Mouse (Mus musculus) natural killer cell, adult 2 months (primary cell): ENCODE data around the gene Crb1.
A peak's percentile ranks its signal among the peaks of the same experiment; 100 is the strongest.

ENCODE experiments used
- DNase-seq, 2 experiments: peaks; one replicate each; pipeline ENCODE4 v3.0.0; 2022; ENCODE audit warnings: low spot score in 2 of 2

Crb1 gene

DNA sequence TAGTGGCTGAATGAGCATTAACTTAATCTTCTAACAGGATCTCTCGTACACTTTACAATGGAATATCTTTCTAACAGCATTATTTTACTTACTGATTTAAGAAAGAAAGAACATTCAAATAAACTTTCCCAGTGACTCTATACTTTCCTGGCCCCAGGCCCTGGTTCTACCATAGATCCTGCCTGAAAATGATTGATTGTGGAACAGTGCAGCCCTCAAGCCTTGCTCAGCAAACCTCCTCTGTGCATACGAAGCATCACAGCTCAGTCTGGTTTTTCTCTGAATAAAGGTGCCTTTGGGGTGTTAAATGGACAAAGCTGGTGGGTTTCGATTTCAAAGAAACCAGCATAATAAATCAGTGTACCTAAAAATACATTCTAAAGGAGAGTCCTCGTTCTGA is 153.1 kb downstream of the Crb1 start:
- no peak for DNase-seq

- no peak for DNase-seq
These were observed 161.6 kb downstream of the Crb1 start for GRCm38 (mm10) chr1:139215311-139215710.

DNA sequence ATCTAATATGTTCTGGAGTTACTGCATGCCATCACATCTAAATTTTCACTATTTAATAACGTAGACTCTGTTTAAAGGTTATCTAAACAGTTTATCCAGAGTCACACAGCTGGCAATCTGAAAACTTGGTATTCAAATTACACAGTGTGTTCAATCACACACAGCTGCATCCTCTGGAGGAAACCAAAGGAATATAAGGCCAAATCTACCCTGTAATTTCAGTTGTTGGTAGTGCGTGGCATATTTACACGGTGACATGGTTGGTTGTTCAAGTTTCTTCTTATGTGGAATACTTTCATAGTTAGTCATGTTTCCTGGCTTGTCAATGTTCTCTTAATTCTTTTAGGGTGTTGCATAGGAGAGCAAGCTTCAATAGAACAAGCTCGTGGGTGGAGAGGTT is 166.4 kb downstream of the Crb1 start:
- no peak for DNase-seq

DNA sequence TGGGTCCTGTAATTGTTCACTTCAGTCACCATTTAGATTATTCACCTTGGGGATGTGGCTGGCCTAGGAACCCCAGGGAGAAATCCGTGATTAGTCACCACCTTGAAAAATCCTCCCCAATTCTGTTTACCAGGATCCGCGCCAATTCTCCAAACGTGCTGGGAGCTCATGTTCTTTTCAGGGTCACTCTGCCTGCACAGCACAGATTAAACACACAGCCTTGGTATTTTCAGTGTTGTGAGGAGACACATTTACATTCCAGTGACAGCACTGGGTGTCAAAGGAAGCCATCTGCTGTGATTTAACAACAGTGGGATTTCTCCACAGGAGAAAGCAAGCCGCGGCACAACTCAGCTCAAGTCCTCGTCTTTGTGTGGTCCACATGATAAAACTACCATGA is 167.1 kb downstream of the Crb1 start:
- no peak for DNase-seq

- no peak for DNase-seq
These were observed 170.6 kb downstream of the Crb1 start for GRCm38 (mm10) chr1:139206259-139206658.

DNA sequence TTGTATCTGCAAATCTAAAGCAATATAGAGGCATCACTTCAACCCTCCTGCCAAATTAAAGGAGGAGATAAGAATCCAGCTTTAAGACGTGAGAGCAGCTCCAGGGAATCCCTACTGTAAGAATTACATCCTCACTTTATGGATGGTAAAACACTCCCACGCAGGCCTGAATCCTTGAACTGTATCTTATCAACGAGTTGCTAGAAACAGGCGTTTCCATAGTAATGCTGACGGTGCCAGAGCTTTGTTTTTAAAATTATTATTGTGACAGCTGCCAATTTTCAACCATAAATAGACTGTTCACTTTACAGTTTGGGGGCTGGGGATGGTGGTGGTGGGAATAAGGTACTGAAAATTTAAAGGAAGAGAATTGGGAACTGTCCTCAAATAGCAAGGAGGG is 173.9 kb downstream of the Crb1 start:
- no peak for DNase-seq

DNA sequence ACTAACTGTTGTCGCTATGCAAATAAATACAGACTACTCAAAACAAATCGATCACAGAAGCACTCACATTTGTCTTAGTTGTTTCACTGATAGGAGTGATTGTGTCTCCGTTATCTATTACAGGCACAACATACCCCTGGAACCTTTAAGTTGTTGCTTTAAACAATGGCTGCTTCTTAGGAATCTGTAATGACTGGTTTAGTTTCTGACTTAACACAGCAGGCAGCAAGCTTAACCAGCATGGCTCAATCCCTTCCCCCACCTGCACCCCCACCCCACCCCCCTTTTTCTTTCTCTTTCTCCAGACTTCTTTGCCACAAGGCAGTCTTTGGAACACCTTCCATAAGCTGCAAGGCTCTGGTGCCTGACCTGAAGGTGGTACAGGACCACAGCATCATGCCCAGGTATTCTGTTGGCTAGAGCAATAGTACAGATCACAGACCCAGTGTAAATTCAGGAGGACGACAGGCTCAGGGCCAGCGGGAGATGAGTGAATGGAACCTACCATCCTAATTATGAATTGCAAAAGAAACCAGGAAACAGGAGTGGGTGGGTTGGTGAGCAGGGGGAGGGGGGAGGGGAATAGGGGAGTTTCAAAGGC is 182.4 kb downstream of the Crb1 start:
- no peak for DNase-seq

DNA sequence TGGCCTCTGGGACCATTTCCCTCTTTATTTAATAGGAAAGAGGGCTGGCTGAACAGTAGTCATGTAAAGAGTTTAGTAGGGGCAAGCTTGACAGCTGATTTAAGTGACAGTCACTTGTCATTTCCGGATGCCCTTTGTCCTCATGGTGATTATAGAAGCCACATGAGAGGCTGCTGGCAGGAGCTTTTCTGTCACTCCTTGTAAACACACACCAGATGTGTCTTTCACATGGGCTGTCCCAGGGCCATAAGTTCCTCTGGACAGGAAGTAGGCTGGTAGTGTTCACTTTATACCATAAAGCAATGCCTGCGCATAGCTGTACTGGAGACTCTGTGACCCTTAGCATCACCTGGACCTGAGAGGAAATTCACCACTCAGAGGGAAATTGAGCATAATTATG is 182.9 kb downstream of the Crb1 start:
- no peak for DNase-seq

- DNase-seq, result no peak
These were observed 184.3 kb downstream of the Crb1 start for GRCm38 (mm10) chr1:139192635-139193034.

GRCm38 (mm10) chr1:139180481-139181149 is 196.3 kb downstream of the Crb1 start:
- no peak for DNase-seq

GRCm38 (mm10) chr1:139179707-139180106 is 197.2 kb downstream of the Crb1 start:
- DNase-seq, result no peak

DNA sequence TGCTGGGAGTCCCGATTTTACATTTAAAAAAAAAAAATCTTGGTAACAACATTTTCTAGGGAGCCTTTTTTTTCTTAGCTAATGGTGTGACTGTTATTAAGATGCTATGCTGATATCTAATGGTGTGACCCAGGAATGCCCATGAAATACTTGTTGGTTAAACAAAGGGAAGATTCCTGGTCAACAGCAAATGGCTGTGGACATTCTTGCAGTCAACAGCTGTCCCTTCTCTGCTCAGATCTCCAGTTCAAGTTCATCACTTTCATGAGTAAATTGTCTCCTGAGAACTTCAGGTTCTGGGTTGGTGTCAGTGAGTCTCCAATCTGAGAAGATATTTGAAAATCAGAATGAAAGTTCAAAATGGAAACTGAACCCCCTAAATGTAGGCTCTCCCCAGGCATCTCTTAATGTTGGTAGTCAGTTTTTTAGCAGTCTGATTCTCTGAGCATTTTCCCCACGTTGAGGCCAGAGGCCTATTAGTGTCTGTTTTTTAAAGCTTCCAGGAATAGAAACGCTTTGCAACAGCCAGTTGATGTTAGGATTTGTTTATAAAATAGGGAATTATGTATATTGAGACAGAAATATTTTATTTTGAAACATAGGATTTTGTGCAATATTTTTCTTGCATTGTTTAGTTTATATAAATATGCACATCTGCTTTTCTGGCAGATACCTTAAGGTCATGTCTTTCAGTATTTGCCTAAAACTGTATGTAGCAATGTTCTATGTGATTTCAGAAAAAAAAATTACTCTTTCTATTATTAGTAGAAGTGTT is 202.7 kb downstream of the Crb1 start:
- DNase-seq, result no peak

GRCm38 (mm10) chr1:139162814-139163213 is 214.1 kb downstream of the Crb1 start:
- peak in 1 of 2 experiments; percentile 10 for DNase-seq

DNA sequence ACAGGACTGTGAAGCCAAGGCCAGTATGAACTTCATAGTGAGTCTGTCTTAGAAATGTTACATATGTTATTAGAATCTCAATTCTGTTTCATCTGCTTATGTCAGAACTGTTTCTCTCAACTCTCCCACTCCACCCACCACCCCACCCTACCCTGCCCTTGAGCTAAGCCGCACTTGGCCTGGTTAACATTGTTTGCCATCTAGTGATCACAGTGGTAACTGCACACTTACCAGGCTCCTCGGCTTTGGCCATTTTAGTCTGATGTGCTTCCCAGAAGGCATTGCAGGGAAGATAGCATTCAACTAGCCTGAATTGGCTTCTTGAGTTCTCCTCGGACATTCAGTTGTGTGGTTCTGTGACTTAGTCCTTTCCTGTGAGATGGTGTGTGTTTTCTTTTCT is 215.3 kb downstream of the Crb1 start:
- DNase-seq, result no peak

- DNase-seq, result no peak
These were observed 220.5 kb downstream of the Crb1 start for GRCm38 (mm10) chr1:139156397-139156796.

DNA sequence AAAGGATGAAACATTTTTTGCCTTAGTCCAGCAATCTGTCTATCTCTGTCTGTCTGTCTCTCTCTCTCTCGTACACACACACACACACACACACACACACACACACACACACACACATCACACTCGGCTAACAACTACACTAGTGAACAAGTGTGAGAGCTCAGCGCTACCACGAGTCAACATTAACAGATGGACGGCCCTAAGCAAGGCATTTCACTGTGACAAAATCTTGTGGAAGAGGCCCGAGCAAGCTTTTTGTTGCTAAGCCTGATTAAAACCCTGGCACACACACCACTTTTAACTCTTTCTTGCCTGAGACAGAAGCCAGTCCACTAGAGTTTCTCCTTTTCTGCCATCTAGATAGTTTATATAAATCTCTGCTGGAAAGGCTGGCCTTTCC is 223.4 kb downstream of the Crb1 start:
- no peak for DNase-seq

GRCm38 (mm10) chr1:139153006-139153405 is 223.9 kb downstream of the Crb1 start:
- no peak for DNase-seq
